Mouse (Mus musculus): ENCODE results near the gene Ms4a2. TPM values are rescaled to one million over a fixed set of nuclear protein-coding genes. Genes with fewer than 3 reads are reported as not detected.

Ms4a2 gene
- polyA plus RNA-seq, 1 experiment from 2014 or later: not detected

Other genes with a start within 250 kb of the Ms4a2 start
- 1.4 and 2.1 TPM in 2 replicates for gene Ms4a4a, start 248.2 kb downstream of the Ms4a2 start, polyA plus RNA-seq (2015; fragmentation: Nextera tagmentation; extraction: Ambion mirVana)
- 0.20 TPM in 1 of 2 replicates, not detected in the other for gene Ms4a4c, start 218.9 kb downstream of the Ms4a2 start, polyA plus RNA-seq (2015; fragmentation: Nextera tagmentation; extraction: Ambion mirVana)
- not detected in 2 replicates for gene Ms4a4b, start 180.2 kb downstream of the Ms4a2 start, polyA plus RNA-seq (2015; fragmentation: Nextera tagmentation; extraction: Ambion mirVana)
- 1.9 and 2.0 TPM in 2 replicates for gene Ms4a6c, start 154.4 kb downstream of the Ms4a2 start, polyA plus RNA-seq (2015; fragmentation: Nextera tagmentation; extraction: Ambion mirVana)
- not detected in 2 replicates for gene Gm8369, start 137.8 kb downstream of the Ms4a2 start, polyA plus RNA-seq (2015; fragmentation: Nextera tagmentation; extraction: Ambion mirVana)
- 1.7 and 1.9 TPM in 2 replicates for gene Ms4a6b, start 107.2 kb downstream of the Ms4a2 start, polyA plus RNA-seq (2015; fragmentation: Nextera tagmentation; extraction: Ambion mirVana)
- not detected in 2 replicates for gene Ms4a4d, start 86.9 kb downstream of the Ms4a2 start, polyA plus RNA-seq (2015; fragmentation: Nextera tagmentation; extraction: Ambion mirVana)
- 1.6 and 1.9 TPM in 2 replicates for gene Ms4a6d, start 18.9 kb downstream of the Ms4a2 start, polyA plus RNA-seq (2015; fragmentation: Nextera tagmentation; extraction: Ambion mirVana)
- not detected in 2 replicates for gene Ms4a3, start 17.1 kb upstream of the Ms4a2 start, polyA plus RNA-seq (2015; fragmentation: Nextera tagmentation; extraction: Ambion mirVana)
- not detected in 2 replicates for gene Oosp2, start 36.8 kb upstream of the Ms4a2 start, polyA plus RNA-seq (2015; fragmentation: Nextera tagmentation; extraction: Ambion mirVana)
- gene Oosp1, start 67.4 kb upstream of the Ms4a2 start, polyA plus RNA-seq (2015; fragmentation: Nextera tagmentation; extraction: Ambion mirVana): not detected in 2 replicates
- gene Oosp3, start 73.3 kb upstream of the Ms4a2 start, polyA plus RNA-seq (2015; fragmentation: Nextera tagmentation; extraction: Ambion mirVana): not detected in 2 replicates
- not detected in 2 replicates for gene Gif, start 123.8 kb upstream of the Ms4a2 start, polyA plus RNA-seq (2015; fragmentation: Nextera tagmentation; extraction: Ambion mirVana)
- 45.7 and 46.3 TPM in 2 replicates for gene Mrpl16, start 146.7 kb upstream of the Ms4a2 start, polyA plus RNA-seq (2015; fragmentation: Nextera tagmentation; extraction: Ambion mirVana)
- gene Stx3, start 195.7 kb upstream of the Ms4a2 start, polyA plus RNA-seq (2015; fragmentation: Nextera tagmentation; extraction: Ambion mirVana): 35.9 and 40.2 TPM in 2 replicates
- gene Olfr1417, start 215.5 kb upstream of the Ms4a2 start, polyA plus RNA-seq (2015; fragmentation: Nextera tagmentation; extraction: Ambion mirVana): 0.21 and 0.38 TPM in 2 replicates
- not detected in 2 replicates for gene Olfr1418, start 237.3 kb upstream of the Ms4a2 start, polyA plus RNA-seq (2015; fragmentation: Nextera tagmentation; extraction: Ambion mirVana)